Mouse (Mus musculus) kidney, adult 2 months (tissue): ENCODE measurements around the gene Lamb2. TPM values are rescaled to one million over a fixed set of nuclear protein-coding genes. Genes with fewer than 3 reads are reported as not detected.

Source experiments
- DNase-seq: peaks from one replicate; pipeline ENCODE4 v3.0.0; 2021
- H3K27ac ChIP-seq: fragments of 200-500 bp; 2 replicates; pipeline ENCODE4 v1.5.1; 2012; ENCODE audit warnings: low read depth, low read length, control low read depth, inconsistent platforms; ENCODE audit not compliant: insufficient read depth
- H3K27me3 ChIP-seq: fragments of 200-500 bp; replicated peaks from 2 replicates; pipeline ENCODE4 v1.6.1; 2012; ENCODE audit warnings: mild to moderate bottlenecking, moderate library complexity, low read length, inconsistent platforms; ENCODE audit not compliant: control insufficient read depth, insufficient read depth
- H3K36me3 ChIP-seq: fragments of 200-500 bp; 2 replicates; pipeline ENCODE4 v1.6.1; 2012; ENCODE audit warnings: mild to moderate bottlenecking, moderate library complexity, low read length, inconsistent platforms; ENCODE audit not compliant: control insufficient read depth, insufficient read depth
- H3K4me1 ChIP-seq: fragments of 200-500 bp; 2 replicates; pipeline ENCODE4 v1.6.1; 2011; ENCODE audit warnings: low read length; ENCODE audit not compliant: control insufficient read depth, insufficient read depth
- H3K4me3 ChIP-seq: fragments of 200-500 bp; 2 replicates; pipeline ENCODE4 v1.5.1; 2011; ENCODE audit warnings: mild to moderate bottlenecking, low read depth, low read length, control low read depth; ENCODE audit not compliant: insufficient read depth
- CTCF ChIP-seq: fragments of 200-500 bp; conservative IDR thresholded peaks from 2 replicates; pipeline ENCODE4 v1.5.1; 2011; ENCODE audit warnings: low read depth, mild to moderate bottlenecking, control low read depth, low read length, moderate library complexity, mixed read lengths; ENCODE audit not compliant: insufficient read depth, insufficient read length
- POLR2A ChIP-seq: fragments of 200-500 bp; IDR thresholded peaks from one replicate; pipeline ENCODE4 v1.6.1; 2011; ENCODE audit warnings: low read depth, low read length, control low read depth
- WGBS: fragments of 180-500 bp; shearing (Covaris S2); methylation state at CpG from one replicate; pipeline ENCODE4 v1.1.7; 2018; 5-methylcytosine and 5-hydroxymethylcytosine counted together
- polyA plus RNA-seq: library from polyadenylated mRNA; depleted of rRNA; stranded (reverse); fragments of >200 nt; gene quantifications from 2 replicates; pipeline ENCODE4 v1.2.3, GENCODE M21; 2012

Lamb2 gene
- polyA plus RNA-seq, 1 experiment = 80.4 TPM

GRCm38 (mm10) chr9:108462192-108462591, 17.3 kb upstream of the Lamb2 start:
- no peak for TF ChIP-seq POLR2A
- TF ChIP-seq CTCF = no peak
- Histone ChIP-seq H3K4me3 (no peak overlapping the region), H3K27me3 (no peaks in the 10 kb centered on the region), H3K36me3 (no peaks in the 10 kb centered on the region), H3K4me1 (peaks cover 14% of the 10 kb centered on the region; the same call in 1 of the 2 replicates), H3K27ac (0 out of 2 replicates have a peak overlapping the region, but pooled peaks have one; percentile 33)
- WGBS = 42% methylated on average over 10 of the region's 10 CpGs
- DNase-seq = peak; percentile 32

- Histone ChIP-seq H3K4me1 (peaks cover 9% of the 10 kb centered on the region; the same call in 1 of the 2 replicates), H3K27ac (no peak overlapping the region), H3K36me3 (no peaks in the 10 kb centered on the region), H3K4me3 (no peak overlapping the region), H3K27me3 (no peaks in the 10 kb centered on the region)
- no peak for TF ChIP-seq CTCF
- TF ChIP-seq POLR2A = no peak
- no peak for DNase-seq
- 95% methylated on average over 9 of the region's 9 CpGs for WGBS
Measured at GRCm38 (mm10) chr9:108463713-108464112, 15.8 kb upstream of the Lamb2 start.

DNA sequence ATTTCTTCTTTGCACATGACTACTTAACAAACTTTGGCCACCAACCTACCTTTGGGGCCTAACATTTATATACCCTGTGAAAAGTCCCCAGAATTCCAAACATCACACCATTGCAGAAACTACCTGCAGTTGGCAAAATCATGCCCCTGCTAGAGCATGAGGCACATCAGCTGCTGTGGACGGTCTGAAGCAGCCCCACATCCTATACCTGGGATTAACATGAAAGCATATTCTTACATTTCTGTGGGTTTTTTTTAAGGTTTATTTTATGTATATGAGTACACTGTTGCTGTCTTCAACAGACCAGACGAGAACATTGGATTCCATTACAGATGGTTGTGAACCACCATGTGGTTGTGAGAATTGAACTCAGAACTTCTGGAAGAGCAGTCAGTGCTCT, 13.3 kb upstream of the Lamb2 start:
- TF ChIP-seq CTCF = no peak
- TF ChIP-seq POLR2A = no peak
- Histone ChIP-seq H3K27ac (no peak overlapping the region), H3K36me3 (no peaks in the 10 kb centered on the region), H3K4me3 (no peak overlapping the region), H3K27me3 (no peaks in the 10 kb centered on the region), H3K4me1 (peaks cover 6% of the 10 kb centered on the region; the same call in 1 of the 2 replicates)
- 97% methylated on average over 2 of the region's 2 CpGs for WGBS
- DNase-seq = no peak

GRCm38 (mm10) chr9:108469430-108469829, 10.1 kb upstream of the Lamb2 start:
- TF ChIP-seq CTCF (no peak), POLR2A (no peak)
- WGBS = 43% methylated on average over 5 of the region's 5 CpGs
- no peak for DNase-seq

GRCm38 (mm10) chr9:108469845-108470244, 9.7 kb upstream of the Lamb2 start:
- 51% methylated on average over 4 of the region's 4 CpGs for WGBS
- Histone ChIP-seq H3K27ac (no peak overlapping the region), H3K4me1 (no peaks in the 10 kb centered on the region), H3K36me3 (no peaks in the 10 kb centered on the region), H3K4me3 (no peak overlapping the region), H3K27me3 (no peaks in the 10 kb centered on the region)
- TF ChIP-seq CTCF = no peak
- no peak for TF ChIP-seq POLR2A
- DNase-seq = no peak

More at GRCm38 (mm10) chr9:108469430-108469829, 10.1 kb upstream of the Lamb2 start:
- Histone ChIP-seq H3K27me3 (no peaks in the 10 kb centered on the region), H3K36me3 (no peaks in the 10 kb centered on the region), H3K27ac (no peak overlapping the region), H3K4me1 (no peaks in the 10 kb centered on the region), H3K4me3 (no peak overlapping the region)

DNA sequence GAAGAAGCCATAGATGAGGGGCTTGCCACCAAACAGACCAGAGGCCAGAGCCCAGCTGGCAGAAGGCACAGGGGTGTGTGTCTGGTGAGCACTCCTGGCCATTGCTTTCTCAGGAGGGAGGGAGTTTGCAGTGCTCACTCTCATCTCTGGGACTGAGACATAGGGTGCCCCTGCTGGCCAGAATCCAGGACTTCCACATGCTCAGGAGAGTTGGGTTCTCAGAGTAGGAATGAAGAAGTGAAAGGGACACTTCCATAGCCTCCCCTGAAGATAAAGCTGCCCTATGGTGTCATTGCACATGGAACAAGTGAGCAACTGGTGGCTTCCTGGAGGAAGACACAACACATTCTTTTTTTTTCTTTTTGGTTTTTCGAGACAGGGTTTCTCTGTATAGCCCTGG, 5.0 kb upstream of the Lamb2 start:
- H3K36me3 ChIP-seq = no peaks in the 10 kb centered on the region
- 47% methylated on average over 1 of the region's 1 CpGs for WGBS
- H3K27me3 ChIP-seq = no peaks in the 10 kb centered on the region
- H3K27ac ChIP-seq = no peak overlapping the region
- H3K4me3 ChIP-seq = no peak overlapping the region
- H3K4me1 ChIP-seq = 0 out of 2 replicates have a peak, but pooled peaks cover 6% of the 10 kb centered on the region
- no peak for DNase-seq
- TF ChIP-seq CTCF = no peak
- no peak for TF ChIP-seq POLR2A

- under 1% methylated on average over 20 of the region's 20 CpGs for WGBS
- DNase-seq = peak; percentile 91
Measured at GRCm38 (mm10) chr9:108478638-108479156, 839 bp upstream of the Lamb2 start.

More at GRCm38 (mm10) chr9:108478638-108479156, 839 bp upstream of the Lamb2 start:
- no peaks in the 10 kb centered on the region for H3K27me3 ChIP-seq
- TF ChIP-seq POLR2A (no peak), CTCF (no peak)
- no peaks in the 10 kb centered on the region for H3K36me3 ChIP-seq
- H3K4me1 ChIP-seq = 0 out of 2 replicates have a peak, but pooled peaks cover 6% of the 10 kb centered on the region
- peak overlapping the region; percentile 49 for H3K4me3 ChIP-seq
- peak overlapping the region; percentile 52 for H3K27ac ChIP-seq
